In genomic region chr2:107879663-107880062, GRCm38 (mm10) we compare ENCODE assay signal across 11 mouse cellular contexts.
DNase-seq lines count a peak whose midpoint lies in the region; ATAC-seq lines count a peak whose summit lies in the region.
"Had no signal": no experiment of that assay in that cellular context is flagged by ENCODE, and none has a peak within 500 bp of the region (broad histone marks: within the 10 kb centered on the region; RNA-seq: fewer than 3 reads in every experiment).

No protein-coding gene starts in this region.

- H3K4me2 ChIP-seq in midbrain, embryonic 11.5 days, result no peak overlapping the region
- no peak overlapping the region for H3K4me2 ChIP-seq in midbrain, embryonic 16.5 days (ENCODE audit: low read length)
- H3K4me2 ChIP-seq in forebrain, embryonic 15.5 days (replicated peaks), result no peak overlapping the region
- H3K4me2 ChIP-seq: liver, embryonic 15.5 days had no signal

- no peaks in the 10 kb centered on the region for H3K9me3 ChIP-seq in midbrain, embryonic 11.5 days (ENCODE audit: control insufficient read depth, low read length)
- no peaks in the 10 kb centered on the region for H3K9me3 ChIP-seq in midbrain, embryonic 16.5 days (replicated peaks; ENCODE audit: control insufficient read depth, low read length, poor library complexity, severe bottlenecking)
- H3K9me3 ChIP-seq in forebrain, embryonic 15.5 days, result no peaks in the 10 kb centered on the region
- H3K9me3 ChIP-seq: liver, embryonic 15.5 days had no signal

- ATAC-seq in frontal cortex, adult (ENCODE audit: low TSS enrichment), result peak; percentile 81
- ATAC-seq in midbrain, embryonic 11.5 days (ENCODE audit: low FRiP score), result peak; percentile 61; the same call in 1 of the 2 replicates
- ATAC-seq in midbrain, embryonic 16.5 days, result no peak
- ATAC-seq in forebrain, embryonic 15.5 days (replicated peaks), result peak; percentile 23; the same call in 1 of the 2 replicates

- H3K27ac ChIP-seq in midbrain, embryonic 11.5 days (ENCODE audit: low read depth, low read length), result no peak overlapping the region
- H3K27ac ChIP-seq in midbrain, embryonic 16.5 days (ENCODE audit: low read length), result no peak overlapping the region
- H3K27ac ChIP-seq in forebrain, embryonic 15.5 days (replicated peaks), result no peak overlapping the region
- H3K27ac ChIP-seq: liver, embryonic 15.5 days had no signal

- H3K27me3 ChIP-seq in midbrain, embryonic 11.5 days (ENCODE audit: control insufficient read depth, insufficient read depth, low read length), result no peaks in the 10 kb centered on the region
- H3K27me3 ChIP-seq in midbrain, embryonic 16.5 days (ENCODE audit: control insufficient read depth, insufficient read depth, low read depth, low read length), result no peaks in the 10 kb centered on the region
- no peaks in the 10 kb centered on the region for H3K27me3 ChIP-seq in forebrain, embryonic 15.5 days
- H3K27me3 ChIP-seq: liver, embryonic 15.5 days had no signal

- 32% methylated on average over 2 of the region's 2 CpGs for WGBS in midbrain, embryonic 11.5 days
- 31% methylated on average over 2 of the region's 2 CpGs for WGBS in midbrain, embryonic 16.5 days
- WGBS in forebrain, embryonic 15.5 days, result 30% methylated on average over 2 of the region's 2 CpGs

- H3K36me3 ChIP-seq in midbrain, embryonic 11.5 days (ENCODE audit: control insufficient read depth, insufficient read depth, low read length), result no peaks in the 10 kb centered on the region
- H3K36me3 ChIP-seq in midbrain, embryonic 16.5 days (ENCODE audit: control insufficient read depth, insufficient read depth, low read length), result no peaks in the 10 kb centered on the region
- no peaks in the 10 kb centered on the region for H3K36me3 ChIP-seq in forebrain, embryonic 15.5 days
- H3K36me3 ChIP-seq: liver, embryonic 15.5 days had no signal

- DNase-seq in frontal cortex, postnatal 14 days (ENCODE audit: low spot score in 2 of 2), result no peak
- no peak for DNase-seq in midbrain, embryonic 11.5 days (ENCODE audit: low spot score, missing footprints)
- no peak for DNase-seq in adrenal gland, postnatal 4 days (ENCODE audit: low spot score in 2 of 2)
- no peak for DNase-seq in lung, postnatal 4 days
- DNase-seq in lung, postnatal 10 days, result no peak
- DNase-seq: kidney, postnatal 25 days; thymus, adult 2 months had no signal

- H3K9ac ChIP-seq in midbrain, embryonic 11.5 days (ENCODE audit: low read length), result no peak overlapping the region
- no peak overlapping the region for H3K9ac ChIP-seq in midbrain, embryonic 16.5 days (ENCODE audit: low read depth, low read length)
- no peak overlapping the region for H3K9ac ChIP-seq in forebrain, embryonic 15.5 days (replicated peaks)
- H3K9ac ChIP-seq: liver, embryonic 15.5 days had no signal

- no peaks in the 10 kb centered on the region for H3K4me1 ChIP-seq in midbrain, embryonic 11.5 days (ENCODE audit: control insufficient read depth, insufficient read depth, low read length)
- H3K4me1 ChIP-seq in midbrain, embryonic 16.5 days (ENCODE audit: control insufficient read depth, insufficient read depth, low read length), result no peaks in the 10 kb centered on the region
- H3K4me1 ChIP-seq in forebrain, embryonic 15.5 days, result no peaks in the 10 kb centered on the region
- H3K4me1 ChIP-seq: liver, embryonic 15.5 days had no signal

- no peak overlapping the region for H3K4me3 ChIP-seq in midbrain, embryonic 11.5 days (ENCODE audit: low read depth, low read length)
- H3K4me3 ChIP-seq in midbrain, embryonic 16.5 days (ENCODE audit: low read depth, low read length), result no peak overlapping the region
- H3K4me3 ChIP-seq in forebrain, embryonic 15.5 days, result no peak overlapping the region
- H3K4me3 ChIP-seq: liver, embryonic 15.5 days had no signal
